Mouse (Mus musculus) CD8-positive naive resting alpha-beta T cell, adult 2 months (primary cell): ENCODE results near the gene Tpp1.

ENCODE experiments used
- DNase-seq, 2 experiments: peaks; one replicate each; pipeline ENCODE4 v3.0.0; 2022; ENCODE audit warnings: low read depth in 2 of 2, low spot score in 2 of 2

Tpp1 gene

DNA sequence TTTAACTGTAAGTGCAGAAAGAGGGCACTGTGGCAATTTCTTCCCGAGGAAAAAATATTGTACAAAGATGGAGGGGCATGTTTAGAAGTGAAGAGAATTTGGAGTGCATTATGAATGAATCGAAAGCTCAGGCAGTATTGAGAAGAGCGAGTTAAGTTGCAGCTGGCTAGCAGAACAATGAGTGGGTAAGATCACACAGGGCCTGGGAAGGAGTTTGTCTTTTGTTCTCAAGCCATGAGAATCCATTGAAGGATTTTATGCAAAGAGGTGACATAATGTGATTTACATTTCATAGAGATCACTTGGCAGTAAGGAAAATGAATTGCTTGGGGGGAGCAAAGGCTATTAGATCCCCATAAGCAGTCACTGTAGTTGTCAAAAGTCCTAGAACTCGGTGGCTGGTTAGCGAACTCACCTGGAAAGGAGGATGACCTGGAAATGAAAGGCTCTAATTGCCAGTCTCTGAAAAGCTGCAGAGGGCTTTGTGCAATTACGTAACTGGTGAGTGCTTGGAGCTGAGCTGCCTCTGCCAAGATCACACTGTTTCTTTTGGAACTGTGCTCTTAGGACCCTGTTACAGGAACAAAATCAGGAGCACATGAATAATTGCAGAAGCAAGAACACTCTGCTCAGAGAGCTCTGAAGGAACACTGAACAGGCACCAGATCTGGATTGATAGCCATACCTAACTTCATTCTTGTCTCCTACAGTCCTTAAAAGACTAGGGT lies 23.2 kb downstream of the Tpp1 start:
- DNase-seq: no peak

DNA sequence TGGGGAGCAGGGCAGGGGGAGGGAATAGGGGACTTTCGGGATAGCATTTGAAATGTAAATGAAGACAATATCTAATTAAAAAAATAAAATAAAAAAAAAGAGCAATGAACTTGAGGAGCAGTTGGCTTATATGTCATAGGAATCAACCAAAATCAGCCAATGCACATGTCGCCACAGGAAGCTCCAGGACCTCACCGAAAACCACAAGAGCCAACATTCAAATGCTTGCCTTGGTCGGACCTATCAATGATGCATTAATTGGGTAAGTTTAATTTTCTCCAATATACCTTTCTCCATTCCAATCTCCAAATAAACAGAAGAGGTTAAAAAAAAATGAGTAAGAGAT lies 25.1 kb downstream of the Tpp1 start:
- DNase-seq: no peak

DNA sequence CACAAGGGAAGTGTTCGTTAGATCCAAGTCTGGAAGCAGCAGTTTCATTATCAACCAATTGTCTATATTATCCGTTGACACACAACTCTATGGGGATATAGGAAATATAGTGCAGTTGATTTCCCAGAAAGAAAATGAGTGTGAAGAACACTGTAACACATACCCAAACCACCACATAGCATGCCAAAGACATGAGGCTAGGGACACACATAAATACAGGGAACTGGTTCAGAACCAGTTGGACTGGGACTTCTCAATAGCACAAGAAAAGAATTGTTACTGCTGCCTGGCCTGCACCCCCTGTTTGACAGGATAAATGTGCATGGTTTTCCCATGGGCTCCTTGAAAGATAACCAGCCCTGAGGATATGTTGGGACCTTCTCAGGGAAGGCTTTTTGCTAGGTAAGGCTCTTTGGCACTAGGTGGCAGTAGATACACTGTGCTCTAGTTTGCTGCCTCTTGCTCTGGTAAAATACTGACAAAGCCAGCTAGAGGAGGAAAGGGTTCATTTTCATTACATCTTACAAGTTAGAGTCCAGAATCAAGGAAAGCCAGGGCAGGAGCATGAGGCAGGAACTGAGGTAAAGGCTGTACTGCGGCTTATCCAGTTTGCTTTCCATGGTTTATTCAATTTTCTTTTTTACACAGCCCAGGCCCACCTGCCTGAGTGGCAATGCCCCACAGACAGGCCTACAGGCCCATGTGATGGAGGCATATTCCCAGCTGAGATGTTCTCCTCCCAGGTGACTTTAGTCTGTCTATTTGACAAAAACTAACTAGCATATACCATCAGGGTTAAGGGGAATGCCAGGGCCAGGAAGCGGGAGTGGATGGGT lies 25.7 kb downstream of the Tpp1 start:
- DNase-seq: peak; percentile 30 to 34

DNA sequence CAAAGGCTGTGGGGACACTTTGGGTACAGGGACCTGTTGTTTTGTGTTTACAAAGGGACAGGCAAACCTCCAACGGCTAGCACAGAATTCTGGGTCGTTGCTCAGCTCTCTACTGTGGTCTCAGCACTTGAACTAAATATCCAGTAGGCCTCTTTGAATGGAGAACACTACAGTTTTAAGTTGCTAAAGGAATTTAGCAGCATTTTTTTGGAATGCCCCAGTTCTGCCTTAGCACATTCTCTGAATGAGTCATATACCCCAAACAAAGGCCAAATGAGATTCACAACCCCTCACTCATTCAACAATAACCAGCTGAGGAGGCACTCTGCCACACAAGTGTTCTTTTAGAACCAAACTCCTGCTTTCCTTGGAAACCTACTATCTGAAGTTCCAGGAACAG lies 30.1 kb downstream of the Tpp1 start:
- DNase-seq: no peak

DNA sequence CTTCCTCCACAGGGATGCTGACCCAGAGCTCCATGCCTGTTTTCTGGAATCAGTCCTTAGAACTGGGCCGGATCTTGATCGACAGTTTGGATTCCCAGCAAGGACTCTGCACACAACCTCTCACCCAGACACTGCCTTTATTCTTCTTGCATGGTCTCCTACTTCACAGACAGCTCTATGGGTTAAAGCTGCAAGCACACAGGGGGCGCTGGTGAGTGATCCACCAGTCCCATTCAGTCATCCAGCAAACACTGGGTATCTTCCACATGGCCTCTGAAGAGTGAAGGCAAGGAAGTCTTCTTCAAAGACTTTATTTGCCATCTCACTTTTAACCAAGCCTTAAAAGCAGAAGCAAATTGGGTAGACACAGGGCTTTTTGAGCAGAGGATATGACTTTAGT lies 36.7 kb downstream of the Tpp1 start:
- DNase-seq: no peak

DNA sequence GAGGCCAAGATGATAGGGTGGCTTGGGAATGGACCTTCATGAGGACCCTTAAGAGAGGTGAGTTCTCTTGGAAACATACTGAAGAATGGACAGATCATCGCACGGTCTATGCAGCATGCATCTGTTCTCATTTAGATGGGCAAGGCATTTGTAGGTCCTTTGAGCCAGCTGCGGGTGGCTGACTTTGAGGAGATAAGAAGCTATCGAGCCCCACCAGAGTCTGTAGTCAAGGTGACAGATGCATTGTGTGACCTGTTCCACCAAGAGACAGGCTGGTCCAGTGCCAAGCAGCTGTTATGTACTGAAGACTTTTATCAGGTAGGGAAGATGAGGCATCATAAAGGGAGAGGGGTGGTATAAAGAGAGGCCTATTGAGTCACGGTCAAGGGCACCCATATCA lies 43.3 kb downstream of the Tpp1 start:
- no peak for DNase-seq

DNA sequence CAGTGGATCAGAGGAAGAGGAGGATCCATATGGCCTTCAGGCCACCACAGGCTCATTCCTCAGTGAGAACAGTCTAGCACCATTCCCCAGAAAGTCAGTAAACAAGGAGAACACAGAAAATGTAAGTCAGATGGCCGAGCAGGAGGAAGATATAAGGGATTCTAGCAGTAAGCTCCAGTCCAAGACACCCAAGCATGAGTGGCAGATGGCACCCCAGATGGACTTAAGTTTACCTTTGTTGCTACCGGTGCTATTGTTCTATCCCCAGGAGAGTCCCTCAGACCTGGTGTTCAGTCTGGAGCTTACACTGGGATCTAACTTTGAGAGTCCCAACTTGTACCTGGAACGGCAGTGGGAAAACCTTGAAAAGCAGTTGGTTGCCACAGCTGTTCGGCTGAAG lies 48.2 kb downstream of the Tpp1 start:
- no peak for DNase-seq

DNA sequence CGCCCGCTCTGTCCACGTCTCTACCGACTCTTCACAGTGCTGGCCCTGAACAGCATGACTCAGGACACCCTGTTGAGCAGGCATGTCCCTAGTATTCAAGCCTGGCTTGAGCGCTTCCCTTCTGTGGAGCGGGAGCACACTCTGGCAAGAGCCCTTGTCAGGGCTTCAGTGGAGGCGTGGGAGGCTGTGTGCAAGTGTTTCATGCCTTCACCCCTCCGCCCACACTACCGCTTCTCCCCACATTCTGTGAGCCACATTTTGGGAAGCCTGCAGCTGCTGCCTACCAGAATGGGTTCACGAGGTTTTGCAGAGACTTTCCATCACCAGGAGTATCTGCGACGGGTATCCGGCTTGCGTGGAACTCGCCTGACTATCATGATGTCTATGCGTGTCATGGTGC lies 48.9 kb downstream of the Tpp1 start:
- no peak for DNase-seq
